Mouse (Mus musculus) intestine, embryonic 14.5 days (tissue): ENCODE results near the gene Spata5. TPM values are rescaled to one million over a fixed set of nuclear protein-coding genes. Genes with fewer than 3 reads are reported as not detected.

Source experiments
- ATAC-seq: fragments of 200-750 bp; cut with Nextera tagmentation; replicated peaks from 2 replicates; pipeline ENCODE4 v1.8.0; 2017; ENCODE audit warnings: low read depth, moderate number of reproducible peaks, moderate TSS enrichment, moderate library complexity; ENCODE audit not compliant: low FRiP score, low TSS enrichment
- DNase-seq: peaks from one replicate; pipeline ENCODE4 v3.0.0-alpha.2; 2018; ENCODE audit warnings: low spot score
- H3K27ac ChIP-seq: fragments of 300-500 bp; sonication (generic); 2 replicates; pipeline ENCODE4 v1.5.1; 2014; ENCODE audit warnings: low read depth, mild to moderate bottlenecking, control low read depth
- H3K27me3 ChIP-seq: fragments of 300-500 bp; sonication (generic); replicated peaks from 2 replicates; pipeline ENCODE4 v1.6.1; 2014; ENCODE audit warnings: low read length, control low read depth; ENCODE audit not compliant: control insufficient read depth, insufficient read depth
- H3K36me3 ChIP-seq: fragments of 300-500 bp; sonication (generic); 2 replicates; pipeline ENCODE4 v1.6.1; 2014; ENCODE audit warnings: low read length, control low read depth; ENCODE audit not compliant: control insufficient read depth, insufficient read depth
- H3K4me1 ChIP-seq: fragments of 300-500 bp; sonication (generic); replicated peaks from 2 replicates; pipeline ENCODE4 v1.6.1; 2014; ENCODE audit warnings: low read length, control low read depth, mixed read lengths; ENCODE audit not compliant: control insufficient read depth, insufficient read depth
- H3K4me2 ChIP-seq: fragments of 300-500 bp; sonication (generic); 2 replicates; pipeline ENCODE4 v1.6.1; 2014; ENCODE audit warnings: low read length
- H3K4me3 ChIP-seq: fragments of 300-500 bp; sonication (generic); 2 replicates; pipeline ENCODE4 v1.5.1; 2014; ENCODE audit warnings: low read depth, low read length, control low read depth, mixed read lengths
- H3K9ac ChIP-seq: fragments of 300-500 bp; sonication (generic); 2 replicates; pipeline ENCODE4 v1.6.1; 2014; ENCODE audit warnings: mild to moderate bottlenecking, low read length
- H3K9me3 ChIP-seq: fragments of 300-500 bp; sonication (generic); 2 replicates; pipeline ENCODE4 v1.6.1; 2016; ENCODE audit warnings: low read length, control low read depth; ENCODE audit not compliant: control insufficient read depth
- WGBS: fragments of 180-500 bp; shearing (Covaris S2); extraction: QIAGEN DNeasy Blood & Tissue Kit; methylation state at CpG from one replicate; pipeline ENCODE4 v1.1.7; 2014; 5-methylcytosine and 5-hydroxymethylcytosine counted together
- polyA plus RNA-seq: library from polyadenylated mRNA; unstranded; fragments of >200 nt; fragmentation: Nextera tagmentation; extraction: Ambion mirVana; gene quantifications from 2 replicates; pipeline ENCODE4 v1.2.1, GENCODE M21; 2014

Spata5 gene
- polyA plus RNA-seq, 1 experiment from 2014 or later, result 37.6 TPM

DNA sequence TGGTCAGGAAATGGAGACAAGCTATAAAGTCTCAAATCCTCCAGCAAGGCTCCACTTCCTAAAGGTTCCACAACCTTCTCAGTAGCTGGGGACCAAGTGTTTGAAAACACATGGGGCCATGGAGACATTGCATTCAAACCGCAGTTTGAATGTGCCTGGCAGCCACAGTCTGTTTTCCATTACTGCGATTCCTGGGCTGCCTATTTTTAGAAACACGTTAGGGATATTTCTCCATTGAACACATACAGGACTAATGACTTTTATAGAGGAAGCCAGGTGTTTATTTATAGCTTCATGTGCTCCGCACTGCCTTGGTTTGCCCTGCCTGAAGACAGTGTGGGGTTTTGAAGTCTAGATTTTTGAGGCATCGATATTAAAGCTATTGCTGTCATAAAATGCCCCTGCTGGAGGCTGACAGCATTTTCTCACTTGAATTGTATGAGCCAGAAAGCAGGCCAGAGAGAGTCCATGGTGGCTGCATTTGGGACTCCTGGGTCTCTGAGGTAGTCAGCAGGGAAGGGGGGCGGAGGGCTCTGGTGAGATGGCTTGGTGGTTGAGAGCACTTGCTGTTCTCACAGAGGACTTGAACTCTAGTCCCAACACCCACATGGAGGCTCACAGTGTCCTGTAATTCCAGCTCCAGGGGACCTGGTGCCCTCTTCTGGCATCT is 36.5 kb upstream of the Spata5 start:
- Histone ChIP-seq H3K9ac (no peak overlapping the region), H3K27ac (no peak overlapping the region), H3K4me1 (0 out of 2 replicates have a peak, but pooled peaks cover 2% of the 10 kb centered on the region), H3K27me3 (no peaks in the 10 kb centered on the region), H3K4me2 (no peak overlapping the region), H3K36me3 (no peaks in the 10 kb centered on the region), H3K9me3 (no peaks in the 10 kb centered on the region), H3K4me3 (no peak overlapping the region)
- 58% methylated on average over 6 of the region's 6 CpGs for WGBS
- no peak for DNase-seq
- ATAC-seq, result no peak

- Histone ChIP-seq H3K4me3 (no peak overlapping the region), H3K27ac (no peak overlapping the region), H3K4me2 (no peak overlapping the region), H3K9me3 (0 out of 2 replicates have a peak, but pooled peaks cover 5% of the 10 kb centered on the region), H3K4me1 (no peaks in the 10 kb centered on the region), H3K9ac (no peak overlapping the region), H3K36me3 (no peaks in the 10 kb centered on the region), H3K27me3 (no peaks in the 10 kb centered on the region)
- DNase-seq (no peak), ATAC-seq (no peak)
- 88% methylated on average over 6 of the region's 6 CpGs for WGBS
Observed at GRCm38 (mm10) chr3:37387310-37387709, 32.4 kb upstream of the Spata5 start.

GRCm38 (mm10) chr3:37396930-37397608 is 22.6 kb upstream of the Spata5 start:
- H3K9me3 ChIP-seq, result no peaks in the 10 kb centered on the region

DNA sequence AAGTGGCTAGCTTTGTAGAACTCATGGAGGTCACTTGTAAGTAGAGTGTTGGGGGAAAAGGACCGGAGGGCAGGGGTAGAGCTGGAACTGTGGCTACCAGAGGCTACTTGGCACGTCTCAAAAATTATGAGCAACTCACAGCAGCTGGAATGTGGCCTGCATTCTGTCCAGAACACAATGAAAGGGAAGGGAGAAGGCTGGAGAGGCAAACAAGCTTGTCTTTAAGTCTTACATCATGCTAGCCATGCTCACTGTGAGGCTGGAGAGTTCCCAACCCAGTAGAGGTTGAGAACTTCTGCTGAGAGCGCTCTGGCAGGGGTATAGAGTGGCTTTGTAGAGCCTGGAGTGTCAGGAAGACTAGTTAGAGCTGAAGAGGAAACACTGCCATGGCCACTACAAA is 22.1 kb upstream of the Spata5 start:
- Histone ChIP-seq H3K4me2 (no peak overlapping the region), H3K27me3 (no peaks in the 10 kb centered on the region), H3K27ac (no peak overlapping the region), H3K4me3 (no peak overlapping the region), H3K36me3 (no peaks in the 10 kb centered on the region), H3K9me3 (no peaks in the 10 kb centered on the region), H3K9ac (no peak overlapping the region), H3K4me1 (no peaks in the 10 kb centered on the region)
- DNase-seq (no peak), ATAC-seq (no peak)
- 69% methylated on average over 3 of the region's 3 CpGs for WGBS

More at GRCm38 (mm10) chr3:37396930-37397608, 22.6 kb upstream of the Spata5 start:
- Histone ChIP-seq H3K9ac (no peak overlapping the region), H3K4me3 (no peak overlapping the region), H3K4me2 (no peak overlapping the region), H3K4me1 (no peaks in the 10 kb centered on the region), H3K27me3 (no peaks in the 10 kb centered on the region), H3K36me3 (no peaks in the 10 kb centered on the region), H3K27ac (no peak overlapping the region)
- no peak for DNase-seq
- WGBS, result 87% methylated on average over 5 of the region's 5 CpGs
- no peak for ATAC-seq

GRCm38 (mm10) chr3:37398661-37399395 is 20.9 kb upstream of the Spata5 start:
- whole genome bisulfite sequencing, result 73% methylated on average over 7 of the region's 7 CpGs
- Histone ChIP-seq H3K27me3 (no peaks in the 10 kb centered on the region), H3K36me3 (no peaks in the 10 kb centered on the region), H3K4me1 (no peaks in the 10 kb centered on the region), H3K27ac (no peak overlapping the region), H3K4me3 (no peak overlapping the region), H3K4me2 (no peak overlapping the region), H3K9me3 (no peaks in the 10 kb centered on the region), H3K9ac (no peak overlapping the region)
- ATAC-seq (no peak), DNase-seq (no peak)

- H3K9ac ChIP-seq, result no peak overlapping the region
- ATAC-seq, result no peak
- H3K4me3 ChIP-seq, result no peak overlapping the region
- no peaks in the 10 kb centered on the region for H3K36me3 ChIP-seq
- 80% methylated on average over 11 of the region's 11 CpGs for WGBS
- H3K9me3 ChIP-seq, result no peaks in the 10 kb centered on the region
- no peaks in the 10 kb centered on the region for H3K27me3 ChIP-seq
- no peak for DNase-seq
- no peak overlapping the region for H3K27ac ChIP-seq
- no peak overlapping the region for H3K4me2 ChIP-seq
- no peaks in the 10 kb centered on the region for H3K4me1 ChIP-seq
Observed at GRCm38 (mm10) chr3:37401729-37402610, 17.7 kb upstream of the Spata5 start.

DNA sequence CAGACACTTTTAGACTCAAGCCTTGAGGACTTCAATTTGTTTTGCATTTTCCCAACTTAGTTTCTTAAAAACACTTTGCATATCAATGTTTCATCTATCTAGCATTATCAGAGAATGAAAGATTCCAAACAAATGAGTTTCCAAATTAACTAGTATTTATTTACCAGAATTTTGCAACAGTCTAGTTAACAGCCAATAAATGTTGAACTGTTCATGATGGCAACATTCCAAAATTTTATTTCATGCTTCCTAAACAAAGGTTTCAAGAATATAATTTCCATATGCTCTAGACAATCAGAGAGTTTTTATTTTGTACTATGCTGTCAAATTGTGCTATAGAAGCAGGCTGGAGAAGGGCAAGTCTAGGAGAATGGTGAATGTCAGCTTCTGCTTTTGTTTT is 12.1 kb upstream of the Spata5 start:
- Histone ChIP-seq H3K27me3 (no peaks in the 10 kb centered on the region), H3K36me3 (no peaks in the 10 kb centered on the region), H3K4me3 (no peak overlapping the region), H3K9me3 (no peaks in the 10 kb centered on the region), H3K9ac (no peak overlapping the region), H3K4me1 (no peaks in the 10 kb centered on the region), H3K27ac (no peak overlapping the region), H3K4me2 (no peak overlapping the region)
- ATAC-seq, result no peak
- DNase-seq, result no peak

DNA sequence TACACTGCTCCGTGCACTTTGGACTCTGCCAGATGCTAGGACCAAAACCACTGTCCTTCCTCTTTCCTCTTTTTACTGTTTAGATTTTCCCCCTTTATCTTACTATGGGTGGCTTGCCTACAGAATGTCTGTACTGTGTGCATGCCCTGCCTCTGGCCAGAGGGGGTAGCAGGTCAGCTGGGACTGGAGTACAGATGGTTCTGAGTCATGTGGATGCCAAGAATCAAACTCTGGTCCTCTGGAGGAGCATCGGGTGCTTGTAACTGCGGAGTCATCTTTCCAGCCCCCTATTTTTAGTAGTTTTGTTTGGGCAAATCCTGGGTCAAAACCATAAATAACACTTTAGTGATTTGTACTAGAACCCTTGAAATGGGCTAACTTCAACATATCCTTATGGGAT is 6.2 kb upstream of the Spata5 start:
- no peak for ATAC-seq
- Histone ChIP-seq H3K27me3 (no peaks in the 10 kb centered on the region), H3K4me3 (no peak overlapping the region), H3K9me3 (no peaks in the 10 kb centered on the region), H3K4me2 (no peak overlapping the region), H3K4me1 (0 out of 2 replicates have a peak, but pooled peaks cover under 1% of the 10 kb centered on the region), H3K36me3 (no peaks in the 10 kb centered on the region), H3K9ac (no peak overlapping the region), H3K27ac (no peak overlapping the region)
- WGBS, result 83% methylated on average over 3 of the region's 3 CpGs
- DNase-seq, result no peak
